Mouse (Mus musculus): Measurements from ENCODE around the gene Spns1. TPM values are rescaled to one million over a fixed set of nuclear protein-coding genes. Genes with fewer than 3 reads are reported as not detected.

The Spns1 gene
- polyA plus RNA-seq, 1 experiment = 52.3 TPM

DNA sequence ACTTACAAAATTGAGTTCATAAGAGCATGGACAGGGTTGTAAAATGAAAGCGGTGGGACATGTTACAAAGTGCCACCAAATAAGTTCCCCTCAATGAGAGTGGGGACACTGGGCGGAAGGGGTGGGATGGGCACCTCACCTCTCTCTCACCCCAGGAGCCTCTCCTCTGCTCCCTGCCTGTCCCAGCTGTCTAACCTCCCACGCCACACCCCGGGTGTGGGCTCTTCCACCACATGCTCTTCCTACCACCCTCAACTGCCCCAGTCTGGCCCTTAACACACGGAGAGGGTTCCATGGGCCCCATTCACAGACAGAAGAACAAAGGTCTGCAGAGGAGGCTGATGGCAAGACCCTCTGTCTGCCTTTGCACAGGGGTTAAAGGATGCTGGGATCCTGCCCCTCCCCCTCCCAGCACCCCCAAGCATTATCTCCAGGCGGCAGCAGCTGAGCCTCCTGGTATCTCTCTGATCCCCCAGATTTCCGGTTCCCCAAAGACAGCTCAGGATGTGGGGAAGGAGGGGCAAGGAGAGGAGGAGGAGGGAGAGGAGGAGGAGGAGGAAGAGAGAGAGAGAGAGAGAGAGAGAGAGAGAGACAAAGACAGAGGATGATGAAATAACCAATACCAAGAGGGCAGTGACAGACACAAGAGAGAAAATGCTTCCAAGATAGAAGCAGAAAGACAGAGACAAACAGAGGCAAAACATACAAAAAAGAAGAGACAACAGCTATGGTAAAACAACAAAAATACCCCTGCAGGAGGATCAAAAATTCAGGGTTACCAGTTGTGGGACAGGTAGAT is 20.3 kb downstream of the Spns1 start:
- Histone ChIP-seq H3K27ac (ENCODE audit: insufficient read depth, low read length) (no peak overlapping the region), H3K4me3 (ENCODE audit: low read depth, low read length) (no peak overlapping the region; the same call in 1 of the 2 replicates), H3K9me3 (replicated peaks; ENCODE audit: control insufficient read depth, insufficient read depth, low read length, poor library complexity, severe bottlenecking) (no peaks in the 10 kb centered on the region), H3K27me3 (ENCODE audit: control insufficient read depth, insufficient read depth, low read length, poor library complexity, severe bottlenecking) (no peaks in the 10 kb centered on the region), H3K9ac (ENCODE audit: low read depth, poor library complexity, severe bottlenecking) (no peak overlapping the region), H3K4me1 (ENCODE audit: control insufficient read depth, insufficient read depth, low read length) (peaks cover 2% of the 10 kb centered on the region), H3K36me3 (ENCODE audit: control insufficient read depth, insufficient read depth, low read length, poor library complexity, severe bottlenecking) (no peaks in the 10 kb centered on the region)
- TF ChIP-seq EP300 (IDR thresholded peaks at IDR 0.05; ENCODE audit: insufficient read depth, low read depth, low read length) (no peak), POLR2A (IDR thresholded peaks at IDR 0.05; ENCODE audit: insufficient read depth, low read length) (no peak), CTCF (IDR thresholded peaks at IDR 0.05; ENCODE audit: low read depth, low read length) (no peak)

DNA sequence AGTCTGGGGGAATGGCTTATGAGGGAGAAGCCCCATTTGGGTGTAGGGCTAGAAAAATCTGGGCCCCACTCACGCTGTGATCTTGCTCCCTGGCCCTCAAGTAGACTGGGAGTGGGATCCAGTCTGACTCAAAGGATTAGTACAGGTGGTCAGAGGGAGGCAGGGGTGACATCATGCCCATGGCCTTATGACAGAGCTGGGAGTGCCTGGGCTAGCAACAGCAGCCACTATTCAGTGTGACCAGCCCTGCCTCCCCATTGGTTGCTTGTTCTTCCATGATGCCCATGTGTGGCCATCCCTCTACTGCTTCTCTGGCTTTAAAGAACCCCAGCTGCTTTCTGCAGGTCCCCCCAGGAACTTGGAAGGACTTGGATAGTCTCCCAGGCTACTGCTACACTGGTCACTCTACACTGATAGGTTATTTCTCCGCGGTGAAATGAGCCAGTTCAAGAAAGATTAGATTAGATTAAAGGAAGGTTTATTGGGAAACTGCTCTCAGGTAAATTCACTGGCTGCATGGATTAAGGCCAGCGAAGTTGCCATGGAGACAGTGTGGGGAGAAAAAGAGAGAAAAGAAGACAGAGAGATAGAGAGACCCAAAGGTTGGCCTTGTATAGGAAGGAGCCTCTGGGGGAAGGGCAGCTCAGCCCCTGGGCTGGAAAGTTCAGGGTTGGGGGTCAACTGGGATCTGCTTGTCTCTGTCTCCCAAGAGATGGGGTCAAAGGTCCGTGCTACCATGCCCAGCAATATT is 21.2 kb downstream of the Spns1 start:
- H3K27me3 ChIP-seq (ENCODE audit: control insufficient read depth, insufficient read depth, low read length, poor library complexity, severe bottlenecking) = no peaks in the 10 kb centered on the region
- TF ChIP-seq CTCF (IDR thresholded peaks at IDR 0.05; ENCODE audit: low read depth, low read length) (no peak), POLR2A (IDR thresholded peaks at IDR 0.05; ENCODE audit: insufficient read depth, low read length) (no peak), EP300 (IDR thresholded peaks at IDR 0.05; ENCODE audit: insufficient read depth, low read depth, low read length) (no peak)

DNA sequence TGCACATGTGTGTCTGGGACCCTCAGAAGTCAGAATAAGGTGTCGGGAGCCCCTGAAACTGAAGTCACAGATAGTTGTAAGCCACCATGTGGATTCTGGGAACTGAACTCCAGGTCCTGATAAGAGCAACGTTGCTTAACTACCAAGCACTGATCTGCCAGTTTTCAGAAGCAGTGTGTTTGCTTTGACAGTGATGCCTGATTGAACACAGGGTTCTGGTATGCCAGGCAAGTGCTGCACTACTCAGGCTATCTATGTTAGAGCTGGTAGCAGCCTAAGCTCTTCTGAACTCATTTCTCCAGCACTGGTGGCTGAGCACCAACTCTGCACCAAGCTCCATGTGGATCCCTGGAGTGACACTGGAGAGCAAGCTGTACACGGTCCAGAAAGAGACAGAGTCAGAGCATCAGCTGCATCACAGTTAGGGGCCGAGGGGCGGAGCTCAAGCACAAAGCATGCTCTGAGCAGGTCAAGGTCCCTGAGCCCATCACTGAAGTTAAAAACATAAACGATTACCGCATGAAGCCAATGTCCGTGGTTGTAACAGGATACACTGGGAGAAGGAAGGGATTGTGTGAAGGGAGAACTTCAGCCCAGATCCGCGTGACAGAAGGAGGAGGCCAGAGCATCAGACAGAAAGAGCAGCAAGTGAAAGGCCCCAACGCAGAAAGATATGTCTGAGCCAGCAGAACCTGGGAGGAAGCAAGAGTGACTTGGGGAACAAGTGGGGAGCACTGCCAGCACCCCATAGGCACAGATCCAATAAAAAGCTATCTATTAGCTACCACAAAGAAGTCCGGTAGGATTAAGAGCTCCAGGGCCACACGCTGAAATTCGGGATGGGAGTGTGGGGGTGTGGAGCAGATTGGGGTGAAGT is 22.3 kb downstream of the Spns1 start:
- TF ChIP-seq CTCF (IDR thresholded peaks at IDR 0.05; ENCODE audit: low read depth, low read length) (no peak), EP300 (IDR thresholded peaks at IDR 0.05; ENCODE audit: insufficient read depth, low read depth, low read length) (no peak), POLR2A (IDR thresholded peaks at IDR 0.05; ENCODE audit: insufficient read depth, low read length) (no peak)
- no peaks in the 10 kb centered on the region for H3K27me3 ChIP-seq (ENCODE audit: control insufficient read depth, insufficient read depth, low read length, poor library complexity, severe bottlenecking)
- no peaks in the 10 kb centered on the region for H3K36me3 ChIP-seq (ENCODE audit: control insufficient read depth, insufficient read depth, low read length, poor library complexity, severe bottlenecking)
- no peak overlapping the region for H3K4me3 ChIP-seq (ENCODE audit: low read depth, low read length)
- H3K9me3 ChIP-seq (replicated peaks; ENCODE audit: control insufficient read depth, insufficient read depth, low read length, poor library complexity, severe bottlenecking) = no peaks in the 10 kb centered on the region
- no peak overlapping the region for H3K27ac ChIP-seq (ENCODE audit: insufficient read depth, low read length)
- peaks cover 9% of the 10 kb centered on the region for H3K4me1 ChIP-seq (ENCODE audit: control insufficient read depth, insufficient read depth, low read length)
- no peak overlapping the region for H3K9ac ChIP-seq (ENCODE audit: low read depth, poor library complexity, severe bottlenecking)

More for the DNA sequence above, 21.2 kb downstream of the Spns1 start:
- H3K4me3 ChIP-seq (ENCODE audit: low read depth, low read length) = no peak overlapping the region
- H3K36me3 ChIP-seq (ENCODE audit: control insufficient read depth, insufficient read depth, low read length, poor library complexity, severe bottlenecking) = no peaks in the 10 kb centered on the region
- no peak overlapping the region for H3K27ac ChIP-seq (ENCODE audit: insufficient read depth, low read length)
- H3K9ac ChIP-seq (ENCODE audit: low read depth, poor library complexity, severe bottlenecking) = no peak overlapping the region
- H3K4me1 ChIP-seq (ENCODE audit: control insufficient read depth, insufficient read depth, low read length) = peaks cover 4% of the 10 kb centered on the region
- no peaks in the 10 kb centered on the region for H3K9me3 ChIP-seq (replicated peaks; ENCODE audit: control insufficient read depth, insufficient read depth, low read length, poor library complexity, severe bottlenecking)

DNA sequence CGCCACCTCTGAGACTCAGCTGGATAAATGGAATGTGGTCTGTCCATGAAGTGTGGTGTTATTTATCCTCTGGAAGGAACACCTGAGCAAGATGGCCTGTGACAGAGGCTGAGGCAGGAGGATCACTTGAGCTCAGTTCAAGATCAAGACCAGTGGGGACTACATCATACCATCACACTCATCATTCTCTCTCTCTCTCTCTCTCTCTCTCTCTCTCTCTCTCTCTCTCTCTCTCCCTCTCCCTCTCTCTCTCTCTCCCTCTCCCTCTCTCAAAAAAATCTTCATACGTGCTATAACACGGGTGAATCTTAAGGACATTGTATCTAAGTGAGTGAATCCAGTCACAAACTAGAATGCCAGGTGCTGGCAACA is 23.3 kb downstream of the Spns1 start:
- H3K9me3 ChIP-seq (replicated peaks; ENCODE audit: control insufficient read depth, insufficient read depth, low read length, poor library complexity, severe bottlenecking) = no peaks in the 10 kb centered on the region
- no peak overlapping the region for H3K4me3 ChIP-seq (ENCODE audit: low read depth, low read length)
- no peaks in the 10 kb centered on the region for H3K27me3 ChIP-seq (ENCODE audit: control insufficient read depth, insufficient read depth, low read length, poor library complexity, severe bottlenecking)
- TF ChIP-seq POLR2A (IDR thresholded peaks at IDR 0.05; ENCODE audit: insufficient read depth, low read length) (no peak), CTCF (IDR thresholded peaks at IDR 0.05; ENCODE audit: low read depth, low read length) (no peak), EP300 (IDR thresholded peaks at IDR 0.05; ENCODE audit: insufficient read depth, low read depth, low read length) (no peak)
- peaks cover 9% of the 10 kb centered on the region for H3K4me1 ChIP-seq (ENCODE audit: control insufficient read depth, insufficient read depth, low read length)
- no peak overlapping the region for H3K9ac ChIP-seq (ENCODE audit: low read depth, poor library complexity, severe bottlenecking)
- H3K27ac ChIP-seq (ENCODE audit: insufficient read depth, low read length) = no peak overlapping the region
- no peaks in the 10 kb centered on the region for H3K36me3 ChIP-seq (ENCODE audit: control insufficient read depth, insufficient read depth, low read length, poor library complexity, severe bottlenecking)

DNA sequence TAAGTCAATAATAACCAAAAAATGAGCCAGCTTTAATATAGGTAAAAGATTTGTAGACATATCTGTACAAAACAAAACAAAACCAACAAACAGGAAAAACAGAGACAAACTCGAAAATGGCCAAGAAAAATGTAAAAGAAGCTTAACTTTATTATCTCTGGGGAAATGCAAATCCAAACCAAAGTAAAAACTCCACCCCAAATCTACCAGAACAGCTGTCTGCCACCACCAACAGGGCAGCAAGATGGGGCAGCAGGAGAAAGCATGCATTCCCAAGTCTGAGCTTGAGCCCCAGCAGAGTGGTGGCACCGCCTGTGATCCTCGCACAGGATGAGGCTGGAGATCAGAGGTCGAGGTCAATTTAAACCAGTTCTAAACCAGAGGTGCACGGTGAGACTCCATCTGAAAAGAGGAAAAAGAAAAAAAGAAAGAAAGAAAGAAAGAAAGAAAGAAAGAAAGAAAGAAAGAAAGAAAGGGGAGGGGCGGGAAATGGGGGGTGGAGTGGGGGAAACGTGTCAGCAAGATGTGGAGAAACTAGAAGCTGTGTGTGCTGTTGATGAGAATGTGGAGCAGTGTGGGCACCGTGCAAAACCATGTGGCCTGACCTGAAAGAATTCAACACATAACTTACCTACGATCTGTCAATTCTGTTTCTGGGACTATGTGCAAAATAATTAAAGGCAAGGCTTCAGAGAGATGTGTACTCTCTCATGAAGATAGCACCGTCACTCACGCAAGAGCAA is 23.8 kb downstream of the Spns1 start:
- TF ChIP-seq EP300 (IDR thresholded peaks at IDR 0.05; ENCODE audit: insufficient read depth, low read depth, low read length) (no peak), CTCF (IDR thresholded peaks at IDR 0.05; ENCODE audit: low read depth, low read length) (no peak), POLR2A (IDR thresholded peaks at IDR 0.05; ENCODE audit: insufficient read depth, low read length) (no peak)
- H3K9me3 ChIP-seq (replicated peaks; ENCODE audit: control insufficient read depth, insufficient read depth, low read length, poor library complexity, severe bottlenecking) = no peaks in the 10 kb centered on the region
- no peaks in the 10 kb centered on the region for H3K27me3 ChIP-seq (ENCODE audit: control insufficient read depth, insufficient read depth, low read length, poor library complexity, severe bottlenecking)
- H3K36me3 ChIP-seq (ENCODE audit: control insufficient read depth, insufficient read depth, low read length, poor library complexity, severe bottlenecking) = no peaks in the 10 kb centered on the region
- H3K4me3 ChIP-seq (ENCODE audit: low read depth, low read length) = no peak overlapping the region
- no peak overlapping the region for H3K27ac ChIP-seq (ENCODE audit: insufficient read depth, low read length)
- peaks cover 13% of the 10 kb centered on the region for H3K4me1 ChIP-seq (ENCODE audit: control insufficient read depth, insufficient read depth, low read length)
- H3K9ac ChIP-seq (ENCODE audit: low read depth, poor library complexity, severe bottlenecking) = no peak overlapping the region
